ENCODE assay signal across 8 mouse cellular contexts in genomic region chr7:81571941-81572441, GRCm38 (mm10). TPM values are rescaled to one million over a fixed set of nuclear protein-coding genes. Genes with fewer than 3 reads are reported as not detected.
DNase-seq lines count a peak whose midpoint lies in the region; ATAC-seq and TF ChIP-seq lines count a peak whose summit lies in the region.

No protein-coding gene starts in this region.

- intact Hi-C loops in left cerebral cortex, postnatal 10 days (cut with DNase I), result loop anchor here (5.0 to 10.0 kb wide), 4 partner anchors 95 to 225 kb away; partner anchors contain the start of genes Cpeb1, Ramac and Rps17

- peak overlapping the region; percentile 95 for H3K27ac ChIP-seq in spleen, adult 2 months (ENCODE audit: insufficient read depth, low read length)
- no peak overlapping the region for H3K27ac ChIP-seq in embryonic fibroblast, embryonic 13.5 days (ENCODE audit: insufficient read depth, low read length)
- H3K27ac ChIP-seq in intestine, postnatal 0 days (ENCODE audit: low read depth, low read length), result peak overlapping the region; percentile 98

- DNase-seq in spleen, adult 2 months (ENCODE audit: low read depth in 1 of 2, low spot score in 2 of 2), result no peak
- no peak for DNase-seq in spleen, postnatal 14 days (ENCODE audit: low spot score in 2 of 2)
- DNase-seq in lung, postnatal 14 days, result peak; percentile 23
- no peak for DNase-seq in left cerebral cortex, postnatal 10 days (ENCODE audit: extremely low spot score in 1 of 2, low spot score in 2 of 2)
- no peak for DNase-seq in frontal cortex, postnatal 14 days (ENCODE audit: low spot score in 2 of 2)
- no peak for DNase-seq in left cerebral cortex, adult 9 months (ENCODE audit: low spot score in 2 of 2)

- WGBS in spleen, adult 2 months, result 6% methylated on average over 15 of the region's 15 CpGs
- WGBS in intestine, postnatal 0 days, result 5% methylated on average over 15 of the region's 15 CpGs

- H3K4me1 ChIP-seq in spleen, adult 2 months (ENCODE audit: control insufficient read depth, insufficient read depth, insufficient read length), result peaks cover 6% of the 10 kb centered on the region
- H3K4me1 ChIP-seq in embryonic fibroblast, embryonic 13.5 days (ENCODE audit: control insufficient read depth, insufficient read depth, low read length), result peaks cover 5% of the 10 kb centered on the region; the same call in 1 of the 2 replicates
- 0 out of 2 replicates have a peak, but pooled peaks cover 4% of the 10 kb centered on the region for H3K4me1 ChIP-seq in intestine, postnatal 0 days (replicated peaks; ENCODE audit: control insufficient read depth, insufficient read depth, low read length)

- no peak for TF ChIP-seq CTCF in spleen, adult 2 months (IDR thresholded peaks at IDR 0.05; ENCODE audit: extremely low read depth, insufficient read depth, insufficient read length, insufficient replicate concordance)
- no peak for TF ChIP-seq CTCF in embryonic fibroblast, embryonic 13.5 days (IDR thresholded peaks at IDR 0.05; ENCODE audit: borderline replicate concordance, insufficient read depth, low read length)
- no peak for TF ChIP-seq CTCF in intestine, postnatal 0 days (IDR thresholded peaks at IDR 0.05; ENCODE audit: low read depth)

- no peak for TF ChIP-seq POLR2A in spleen, adult 2 months (IDR thresholded peaks at IDR 0.05; ENCODE audit: low read depth, low read length)
- no peak for TF ChIP-seq POLR2A in embryonic fibroblast, embryonic 13.5 days (IDR thresholded peaks at IDR 0.05; ENCODE audit: low read depth, low read length)

- H3K36me3 ChIP-seq in spleen, adult 2 months (ENCODE audit: control insufficient read depth, insufficient read depth, low read length), result peaks cover 5% of the 10 kb centered on the region
- peaks cover 4% of the 10 kb centered on the region; the same call in 1 of the 2 replicates for H3K36me3 ChIP-seq in intestine, postnatal 0 days (ENCODE audit: control insufficient read depth, insufficient read depth)

- H3K27me3 ChIP-seq in spleen, adult 2 months (ENCODE audit: control insufficient read depth, insufficient read depth, low read length), result no peaks in the 10 kb centered on the region
- H3K27me3 ChIP-seq in intestine, postnatal 0 days (replicated peaks; ENCODE audit: control insufficient read depth, insufficient read depth, low read length), result no peaks in the 10 kb centered on the region

- no peaks in the 10 kb centered on the region for H3K9me3 ChIP-seq in intestine, postnatal 0 days (ENCODE audit: control insufficient read depth)

- H3K4me2 ChIP-seq in intestine, postnatal 0 days (replicated peaks; ENCODE audit: low read depth), result peak overlapping the region; percentile 73

- peak; percentile 45 for ATAC-seq in intestine, postnatal 0 days

- H3K4me3 ChIP-seq in spleen, adult 2 months (ENCODE audit: extremely low read depth, insufficient read depth, insufficient read length), result peak overlapping the region; percentile 83
- peak overlapping the region; percentile 93 for H3K4me3 ChIP-seq in embryonic fibroblast, embryonic 13.5 days (ENCODE audit: insufficient read depth, low read length)
- H3K4me3 ChIP-seq in intestine, postnatal 0 days (ENCODE audit: low read depth, low read length), result peak overlapping the region; percentile 90

- H3K9ac ChIP-seq in intestine, postnatal 0 days (ENCODE audit: low read depth, low read length), result peak overlapping the region; percentile 90

RNA-seq across cellular contexts. Expression of gene Whamm, which starts 0.9 kb away (rescaled TPM):
- polyA plus RNA-seq in spleen, adult 2 months (2012; rRNA removed), result 21.4 and 34.6 TPM in 2 replicates
- 7.5 and 7.9 TPM in 2 replicates for polyA plus RNA-seq in embryonic fibroblast, embryonic 13.5 days (2011; ENCODE audit: insufficient read length, low read depth, missing spikeins)
- 5.9 and 6.8 TPM in 2 replicates for polyA plus RNA-seq in intestine, postnatal 0 days (2015; fragmentation: Nextera tagmentation; extraction: Ambion mirVana)
- 10 to 100 TPM; 15.5 to 17.4 TPM for total RNA-seq in left cerebral cortex, postnatal 10 days (2021)

RNA-seq across cellular contexts. Expression of gene Fsd2, which starts 5.2 kb away (rescaled TPM):
- 0.62 and 0.72 TPM in 2 replicates for polyA plus RNA-seq in spleen, adult 2 months (2012; rRNA removed)
- polyA plus RNA-seq in embryonic fibroblast, embryonic 13.5 days (2011; ENCODE audit: insufficient read length, low read depth, missing spikeins), result not detected in 2 replicates
- 0.05 and 0.08 TPM in 2 replicates for polyA plus RNA-seq in intestine, postnatal 0 days (2015; fragmentation: Nextera tagmentation; extraction: Ambion mirVana)
- under 1 TPM; 0.09 to 0.10 TPM for total RNA-seq in left cerebral cortex, postnatal 10 days (2021)
